Mouse (Mus musculus): ENCODE results near the gene Gpc1. TPM values are rescaled to one million over a fixed set of nuclear protein-coding genes. Genes with fewer than 3 reads are reported as not detected.

Gpc1 gene
- total RNA-seq, 2 experiments from 2014 or later = 124 to 125 TPM

DNA sequence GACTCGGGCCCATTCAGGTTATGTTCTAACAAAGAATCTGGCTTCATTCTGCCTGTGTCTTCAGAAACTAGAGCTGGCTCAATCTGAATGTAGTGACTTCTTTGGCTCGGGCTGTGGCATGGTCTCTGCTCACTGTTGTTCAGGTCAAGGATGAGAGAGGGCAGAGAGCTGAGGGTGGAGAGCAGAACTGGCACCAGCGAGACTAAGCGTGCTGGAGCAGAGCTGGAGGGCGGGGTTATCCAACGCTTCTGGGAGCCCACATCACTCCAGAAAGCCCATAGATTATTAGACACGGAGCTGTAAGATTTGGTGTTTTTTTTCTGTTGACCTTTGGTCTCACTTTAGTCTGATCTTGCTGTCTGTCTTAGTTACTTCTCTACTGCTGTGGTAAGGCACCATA lies 41.2 kb downstream of the Gpc1 start:
- intact Hi-C loops (cut with DNase I) = no loop called here
- DNase-seq (ENCODE audit: extremely low spot score in 1 of 2, low spot score in 2 of 2) = no peak

DNA sequence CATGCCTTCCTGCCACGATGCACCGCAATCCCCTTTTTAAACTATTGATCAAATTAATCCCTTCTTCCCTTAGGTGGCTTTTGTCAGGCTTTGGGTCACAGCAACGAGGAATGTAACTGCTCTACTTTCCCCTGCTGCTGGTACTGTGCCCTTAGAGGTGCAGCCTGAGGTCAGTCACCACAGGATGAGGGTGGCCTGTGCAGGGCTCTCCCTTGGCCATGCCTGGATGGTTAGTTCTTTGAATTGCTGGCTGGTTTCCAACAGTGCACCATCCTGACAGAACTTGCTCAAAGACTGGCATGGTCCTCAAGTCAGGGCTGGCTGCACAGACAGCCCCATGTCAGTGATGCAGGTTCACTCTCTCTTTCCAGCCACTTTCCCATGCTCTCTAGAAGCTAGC lies 42.6 kb downstream of the Gpc1 start:
- intact Hi-C loops (cut with DNase I) = no loop called here
- no peak for DNase-seq (ENCODE audit: extremely low spot score in 1 of 2, low spot score in 2 of 2)

DNA sequence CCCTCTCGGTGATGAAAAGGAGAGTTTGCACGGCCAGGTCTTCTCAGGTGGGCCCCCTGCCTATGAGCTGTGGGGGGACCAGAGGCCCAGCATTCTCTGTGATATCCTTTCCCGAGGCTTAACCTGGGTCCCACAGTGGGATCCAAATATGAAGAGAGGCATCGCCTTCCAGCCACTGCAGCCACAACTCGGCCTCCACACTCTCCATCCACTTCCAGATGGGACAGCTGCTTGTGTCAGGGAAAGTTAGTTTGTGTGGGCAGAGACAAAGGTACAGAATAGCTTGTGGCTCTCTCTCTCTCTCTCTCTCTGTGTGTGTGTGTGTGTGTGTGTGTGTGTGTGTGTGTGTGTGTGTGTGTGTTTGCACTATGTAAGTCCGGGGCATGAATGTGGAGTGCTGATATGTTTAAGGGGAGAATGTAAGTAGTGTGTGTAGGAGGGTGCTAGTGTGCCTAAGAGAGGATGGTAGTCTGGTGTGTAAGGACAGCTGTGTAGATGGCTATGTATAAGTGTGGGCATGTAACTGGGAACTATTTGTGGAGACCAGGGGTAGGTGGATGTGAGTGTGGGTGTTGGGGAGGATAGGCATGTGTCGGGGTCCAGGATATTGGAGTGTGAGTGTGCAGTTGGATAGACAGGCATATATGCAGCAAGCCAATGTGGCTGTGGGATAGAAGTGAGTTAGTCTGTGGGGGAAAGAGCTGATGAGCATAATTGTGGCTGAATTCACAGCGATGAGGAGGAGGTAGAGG lies 44.1 kb downstream of the Gpc1 start:
- intact Hi-C loops (cut with DNase I) = no loop called here
- no peak for DNase-seq (ENCODE audit: extremely low spot score in 1 of 2, low spot score in 2 of 2)

DNA sequence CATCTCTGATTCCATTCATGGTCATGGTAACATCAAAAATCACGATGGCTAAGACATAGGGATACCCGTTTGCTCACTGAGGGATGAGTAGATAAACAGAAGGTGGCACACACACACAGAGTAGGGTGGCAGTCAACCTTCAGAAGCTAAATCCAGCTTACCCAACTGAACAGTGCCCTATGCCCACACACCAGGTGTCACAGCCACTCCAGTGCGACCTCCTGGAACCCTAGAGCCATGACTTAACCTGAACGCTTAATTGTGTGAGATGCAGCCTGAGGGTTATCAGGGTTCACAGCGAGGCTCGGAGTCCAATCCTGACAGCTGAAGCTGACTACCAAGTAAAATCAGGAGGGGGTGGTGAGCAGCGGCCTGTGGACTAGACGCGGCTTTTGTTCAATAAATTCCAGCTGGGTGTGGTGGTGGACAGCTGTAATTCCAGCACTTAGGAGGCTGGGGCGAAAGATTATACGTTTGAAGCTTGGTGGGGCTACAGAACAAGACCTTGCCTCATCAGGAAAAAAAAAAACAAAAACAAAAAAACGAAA lies 46.1 kb downstream of the Gpc1 start:
- DNase-seq (ENCODE audit: extremely low spot score in 1 of 2, low spot score in 2 of 2) = no peak
- intact Hi-C loops (cut with DNase I) = no loop called here

DNA sequence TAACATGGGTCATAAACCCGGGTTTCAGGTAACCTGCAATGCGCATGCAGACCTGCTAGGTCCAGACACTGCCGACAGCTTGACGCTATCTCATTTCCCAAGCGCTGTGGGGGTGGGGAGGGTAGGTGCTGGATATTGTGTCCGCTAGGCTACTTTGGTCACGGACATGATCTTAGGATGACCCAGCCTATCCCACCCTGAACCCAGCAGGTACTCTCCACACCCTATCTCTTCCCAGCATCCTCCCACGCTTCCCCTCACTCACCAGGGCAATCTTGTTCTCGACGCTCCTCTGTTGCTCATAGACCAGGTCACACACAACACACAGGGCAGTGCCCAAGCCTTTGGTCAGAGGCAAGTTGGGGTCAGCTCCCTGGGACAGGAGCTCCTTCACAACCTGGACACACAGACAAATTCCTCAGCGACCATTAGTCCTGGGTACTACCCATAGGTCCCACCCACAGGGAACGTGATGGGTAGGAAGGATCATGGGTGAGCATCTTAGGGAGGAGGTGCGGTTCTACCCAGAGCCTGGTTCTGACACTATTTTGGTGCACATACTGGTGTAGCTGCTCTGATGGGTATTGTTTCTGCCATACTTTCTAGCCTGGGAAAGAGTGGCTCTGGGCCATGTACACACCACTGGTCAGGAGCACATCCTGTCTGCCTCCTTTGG lies 46.8 kb downstream of the Gpc1 start:
- intact Hi-C loops (cut with DNase I) = no loop called here
- no peak for DNase-seq (ENCODE audit: extremely low spot score in 1 of 2, low spot score in 2 of 2)

DNA sequence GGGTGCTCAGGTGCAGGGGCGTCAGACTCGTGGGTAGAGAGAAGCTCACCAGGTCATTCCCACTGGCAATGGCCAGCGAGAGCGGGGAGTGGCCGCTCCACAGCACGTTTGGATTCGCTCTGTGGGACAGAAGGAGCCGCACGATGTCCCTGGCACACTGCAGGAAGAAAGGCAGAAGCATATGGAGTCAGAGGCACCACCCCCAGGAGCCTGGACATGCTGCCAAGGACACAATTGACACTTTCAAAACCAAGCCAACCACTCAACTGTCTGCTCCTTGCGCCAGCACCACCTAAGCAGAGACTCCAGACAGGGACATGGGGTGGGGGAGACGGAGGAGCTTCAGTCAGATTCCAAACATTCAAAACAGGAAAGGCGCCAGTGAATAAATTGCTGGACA lies 47.8 kb downstream of the Gpc1 start:
- intact Hi-C loops (cut with DNase I) = no loop called here
- peak in 1 of 2 experiments; percentile 42 for DNase-seq (ENCODE audit: extremely low spot score in 1 of 2, low spot score in 2 of 2)

DNA sequence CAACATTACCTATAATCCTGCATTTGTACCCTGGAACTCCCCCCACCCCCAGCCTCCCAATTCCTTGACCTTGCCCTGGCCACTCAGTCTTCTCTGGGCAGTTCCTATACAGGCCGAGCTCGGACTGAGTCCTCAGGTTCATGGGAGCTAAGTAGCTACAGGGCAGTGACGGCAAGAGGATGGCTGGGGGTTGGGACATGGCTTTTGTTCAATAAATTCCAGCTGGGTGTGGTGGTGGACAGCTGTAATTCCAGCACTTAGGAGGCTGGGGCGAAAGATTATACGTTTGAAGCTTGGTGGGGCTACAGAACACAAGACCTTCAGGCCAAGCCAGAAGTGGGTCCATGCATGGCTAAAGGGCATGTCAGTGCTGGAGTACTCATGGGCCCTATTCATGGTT lies 48.7 kb downstream of the Gpc1 start:
- intact Hi-C loops (cut with DNase I) = no loop called here
- no peak for DNase-seq (ENCODE audit: extremely low spot score in 1 of 2, low spot score in 2 of 2)

DNA sequence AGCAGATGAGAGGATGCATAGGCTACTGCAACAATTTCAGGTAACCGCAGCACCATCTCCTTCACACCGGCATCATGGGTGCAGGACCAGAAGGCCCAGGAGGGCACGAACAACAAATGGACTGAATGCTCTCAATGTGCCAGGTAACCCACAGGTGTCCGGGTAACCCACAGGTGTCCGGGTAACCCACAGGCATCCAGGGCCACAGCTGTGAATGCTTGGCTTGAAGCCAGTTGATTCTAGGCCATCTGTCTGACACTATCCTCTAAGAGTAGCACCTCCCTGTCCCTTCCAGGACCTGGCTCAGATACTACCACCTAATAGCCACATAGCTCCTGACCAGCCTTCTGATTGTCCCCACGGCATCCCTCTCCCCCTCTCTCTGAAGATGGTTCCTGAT lies 50.5 kb downstream of the Gpc1 start:
- no peak for DNase-seq (ENCODE audit: extremely low spot score in 1 of 2, low spot score in 2 of 2)
- intact Hi-C loops (cut with DNase I) = no loop called here

DNA sequence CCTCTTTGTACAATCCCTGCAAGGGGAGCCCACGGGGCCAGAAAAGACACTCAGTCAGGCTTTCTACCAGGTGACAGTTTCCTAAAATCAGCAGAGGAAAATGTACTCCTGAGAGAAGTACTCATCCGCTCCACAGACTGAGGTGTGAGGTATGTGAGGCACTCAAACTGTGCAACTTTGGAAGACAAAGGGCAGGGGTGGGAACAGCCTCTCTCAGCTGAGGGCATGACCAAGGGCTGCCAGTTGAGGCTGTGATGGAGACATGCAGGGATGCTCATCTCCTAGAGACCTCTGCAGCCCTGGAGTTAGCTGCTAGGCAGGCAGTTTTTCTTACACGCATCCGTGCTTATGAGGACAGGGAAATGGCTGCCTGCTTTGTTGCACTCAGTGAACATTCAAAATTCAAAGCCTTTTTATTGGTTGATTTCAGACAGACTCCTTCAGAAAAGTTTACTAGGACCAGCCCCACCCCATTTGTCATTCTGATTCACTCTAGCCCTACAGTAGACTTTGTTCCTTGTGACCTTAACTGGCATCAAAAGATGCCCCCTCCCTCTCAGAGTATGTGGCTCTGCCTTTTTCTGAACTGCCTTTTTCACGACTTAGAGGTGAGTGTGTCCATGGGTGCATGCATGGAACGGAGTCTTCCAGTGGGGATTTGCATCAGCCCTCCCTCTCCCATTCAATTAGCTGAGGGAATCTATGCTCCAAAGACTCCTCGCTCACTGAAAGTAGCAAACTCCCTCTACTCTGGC lies 57.6 kb downstream of the Gpc1 start:
- intact Hi-C loops (cut with DNase I) = no loop called here
- DNase-seq (ENCODE audit: extremely low spot score in 1 of 2, low spot score in 2 of 2) = no peak

DNA sequence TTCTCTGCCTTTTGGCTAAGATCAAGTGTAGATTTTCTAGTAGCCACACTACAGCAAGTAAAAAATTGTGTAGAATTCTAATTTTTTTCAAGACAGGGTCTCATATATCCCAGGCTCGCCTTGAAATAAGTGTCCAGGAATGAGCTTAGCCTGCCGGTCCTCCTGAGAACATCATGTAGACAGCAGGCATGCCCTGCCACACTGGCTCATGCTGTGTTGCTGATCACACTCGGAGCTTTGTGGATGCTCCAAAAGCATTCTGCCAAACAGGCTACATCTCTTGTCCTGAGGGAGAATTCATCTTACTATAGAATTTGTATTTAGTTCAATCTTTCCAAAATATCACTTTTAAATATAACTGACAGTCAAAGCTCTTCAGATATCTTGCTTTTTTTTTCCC lies 61.3 kb downstream of the Gpc1 start:
- DNase-seq (ENCODE audit: extremely low spot score in 1 of 2, low spot score in 2 of 2) = no peak

DNA sequence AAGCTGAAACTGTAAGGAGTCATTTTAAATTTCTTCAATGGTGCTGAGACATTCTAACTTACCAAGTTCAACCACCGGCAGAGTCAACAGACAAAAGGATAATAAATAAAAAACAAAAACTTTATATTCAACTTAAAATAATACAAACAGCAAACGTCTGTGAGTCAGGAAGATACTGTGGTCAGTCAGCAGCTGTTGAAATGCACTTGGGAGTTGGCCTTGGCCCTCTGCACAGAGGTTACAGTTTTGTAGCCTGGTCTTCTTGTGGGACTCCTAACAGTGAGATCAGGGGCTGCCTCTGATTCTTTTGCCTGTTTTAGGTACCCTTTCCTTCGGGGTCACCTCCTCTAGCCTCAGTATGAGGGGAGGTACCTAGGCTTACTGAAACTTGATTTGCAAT lies 62.5 kb downstream of the Gpc1 start:
- no peak for DNase-seq (ENCODE audit: extremely low spot score in 1 of 2, low spot score in 2 of 2)
- intact Hi-C loops (cut with DNase I) = loop anchor here (10.0 kb wide), 2 partner anchors 209 to 369 kb away; no protein-coding TSS in a partner anchor

More for the DNA sequence above, 61.3 kb downstream of the Gpc1 start:
- intact Hi-C loops (cut with DNase I) = loop anchor here (10.0 kb wide), 2 partner anchors 208 to 368 kb away; no protein-coding TSS in a partner anchor

DNA sequence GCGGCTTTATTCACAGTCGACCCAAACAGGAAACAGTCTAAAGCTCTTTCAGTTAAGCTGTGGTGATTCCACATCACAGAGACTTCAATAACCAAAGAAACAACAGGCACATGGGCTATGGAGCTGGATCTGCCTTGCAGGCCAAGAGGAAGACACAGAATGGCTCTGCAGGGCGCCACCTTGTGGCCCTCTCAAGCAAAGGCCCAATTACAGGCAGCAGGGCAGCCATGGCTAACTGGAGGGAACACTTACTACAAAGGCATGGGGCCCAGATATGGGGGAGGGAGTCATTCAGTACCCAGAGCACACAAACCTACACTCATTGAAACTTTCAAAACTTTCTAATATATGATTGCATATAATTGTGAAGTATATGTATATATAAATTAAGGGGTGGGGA lies 63.6 kb downstream of the Gpc1 start:
- DNase-seq (ENCODE audit: extremely low spot score in 1 of 2, low spot score in 2 of 2) = peak; percentile 72 to 82
- intact Hi-C loops (cut with DNase I) = loop anchor here (10.0 kb wide), 2 partner anchors 210 to 370 kb away; no protein-coding TSS in a partner anchor

DNA sequence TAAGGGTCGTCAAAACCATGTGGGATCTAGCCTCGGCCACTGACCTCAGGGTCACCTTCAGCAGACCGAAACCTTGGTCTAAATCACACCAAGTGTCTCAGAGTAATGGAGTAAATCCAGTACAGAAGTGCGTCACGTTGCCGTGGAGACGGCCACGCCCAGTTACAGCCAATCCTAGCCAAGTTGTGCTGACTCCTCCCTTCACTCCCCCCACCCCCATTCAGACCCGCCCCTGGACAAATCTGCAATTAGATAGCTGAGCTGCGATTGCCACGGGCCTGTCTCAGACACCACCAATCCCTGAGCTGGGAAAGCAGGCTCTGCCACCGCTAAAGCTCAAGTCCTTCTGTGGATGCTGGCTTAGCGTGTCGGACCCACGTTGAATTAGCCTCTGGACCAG lies 71.3 kb downstream of the Gpc1 start, which contains the start of gene Ankmy1:
Gene Ankmy1 (minus strand): TSS at position 121 of the 400 bp plus-strand sequence.
- DNase-seq (ENCODE audit: extremely low spot score in 1 of 2, low spot score in 2 of 2) = peak; percentile 72 to 81
- intact Hi-C loops (cut with DNase I) = loop anchor here (5.0 kb wide), 1 partner anchor 55 kb away; no protein-coding TSS in a partner anchor

DNA sequence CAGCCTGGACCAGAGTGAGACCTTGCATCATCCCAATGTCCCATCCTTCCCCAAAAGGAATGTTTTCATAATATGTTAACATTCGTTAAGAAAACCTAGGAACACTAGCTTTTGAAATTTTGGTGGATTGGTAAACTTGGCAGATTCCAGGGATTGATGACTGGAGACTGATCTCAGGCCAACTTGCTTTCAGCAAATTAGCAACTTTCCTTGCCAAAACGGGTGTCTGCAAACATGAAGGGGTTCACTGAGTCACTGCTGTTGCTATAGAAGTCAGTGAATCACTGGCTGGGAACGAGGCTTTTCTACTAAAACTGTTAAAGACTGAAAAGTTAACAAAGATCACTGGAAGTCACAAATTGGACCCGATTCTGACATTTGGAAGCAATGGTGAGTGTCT lies 72.2 kb downstream of the Gpc1 start:
- DNase-seq (ENCODE audit: extremely low spot score in 1 of 2, low spot score in 2 of 2) = no peak
- intact Hi-C loops (cut with DNase I) = loop anchor here (5.0 kb wide), 1 partner anchor 56 kb away; no protein-coding TSS in a partner anchor

DNA sequence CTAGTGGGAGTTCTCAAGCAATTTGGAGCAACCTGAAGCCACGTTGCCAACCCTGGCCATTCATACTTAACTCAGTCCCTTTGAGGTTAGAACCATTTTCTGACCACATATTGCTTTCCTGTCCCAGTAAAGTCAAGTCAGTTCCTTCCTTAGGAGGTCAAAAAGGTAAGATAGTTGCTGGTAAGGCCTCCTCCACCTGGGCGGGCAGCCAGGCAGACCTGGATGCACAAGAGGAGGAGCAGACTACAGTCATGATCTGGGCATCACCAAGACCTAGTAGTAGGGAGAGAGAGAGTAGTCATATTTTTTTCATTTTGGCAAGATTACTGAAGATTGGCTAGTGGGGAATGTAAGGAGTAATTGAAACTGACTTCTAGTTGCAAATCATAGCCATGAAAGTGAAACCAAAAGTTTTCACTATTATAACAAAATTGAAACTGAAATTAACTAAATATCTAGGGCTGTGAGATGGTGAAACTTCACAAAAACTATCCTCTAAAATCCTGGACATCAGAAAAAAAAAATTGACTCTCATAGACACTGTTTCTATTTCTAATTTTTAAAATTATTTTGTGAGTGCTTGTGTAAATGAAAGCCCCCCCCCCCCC lies 74.4 kb downstream of the Gpc1 start:
- DNase-seq (ENCODE audit: extremely low spot score in 1 of 2, low spot score in 2 of 2) = peak in 1 of 2 experiments; percentile 33
- intact Hi-C loops (cut with DNase I) = no loop called here

DNA sequence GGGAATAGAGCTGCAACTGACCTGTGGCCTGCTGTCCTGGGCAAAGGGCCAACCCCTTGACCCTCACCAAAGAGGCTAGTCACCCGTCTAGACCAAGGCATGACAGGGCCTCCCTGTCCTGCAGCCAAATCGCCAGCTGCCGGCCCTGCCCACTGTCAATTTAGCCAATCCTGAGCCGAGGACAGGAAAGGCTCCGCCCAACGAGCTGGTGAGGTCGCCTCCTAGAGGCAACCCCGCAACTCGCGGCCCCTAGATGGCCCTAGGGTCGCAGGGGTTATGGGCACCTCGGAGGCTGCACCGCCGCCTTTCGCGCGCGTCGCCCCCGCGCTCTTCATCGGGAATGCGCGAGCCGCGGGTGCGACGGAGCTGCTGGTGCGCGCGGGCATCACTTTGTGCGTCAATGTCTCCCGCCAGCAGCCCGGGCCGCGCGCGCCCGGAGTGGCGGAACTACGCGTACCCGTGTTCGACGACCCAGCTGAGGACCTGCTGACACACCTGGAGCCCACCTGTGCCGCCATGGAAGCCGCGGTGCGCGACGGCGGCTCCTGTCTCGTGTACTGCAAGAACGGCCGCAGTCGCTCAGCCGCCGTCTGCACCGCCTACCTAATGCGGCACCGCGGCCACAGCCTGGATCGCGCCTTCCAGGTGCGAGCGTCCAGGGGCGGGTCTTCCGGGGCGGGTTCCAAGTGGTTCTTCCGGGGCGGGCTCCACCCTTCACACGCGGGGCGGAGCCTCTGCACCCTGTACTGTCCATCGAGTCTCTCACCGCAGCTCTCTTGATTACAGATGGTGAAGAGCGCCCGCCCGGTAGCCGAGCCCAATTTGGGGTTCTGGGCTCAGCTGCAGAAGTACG lies 75.6 kb downstream of the Gpc1 start, which contains the start of gene Dusp28:
Gene Dusp28 (plus strand): TSS at position 203 of the 853 bp plus-strand sequence.
- intact Hi-C loops (cut with DNase I) = no loop called here
- peak; percentile 79 to 91 for DNase-seq (ENCODE audit: extremely low spot score in 1 of 2, low spot score in 2 of 2)

DNA sequence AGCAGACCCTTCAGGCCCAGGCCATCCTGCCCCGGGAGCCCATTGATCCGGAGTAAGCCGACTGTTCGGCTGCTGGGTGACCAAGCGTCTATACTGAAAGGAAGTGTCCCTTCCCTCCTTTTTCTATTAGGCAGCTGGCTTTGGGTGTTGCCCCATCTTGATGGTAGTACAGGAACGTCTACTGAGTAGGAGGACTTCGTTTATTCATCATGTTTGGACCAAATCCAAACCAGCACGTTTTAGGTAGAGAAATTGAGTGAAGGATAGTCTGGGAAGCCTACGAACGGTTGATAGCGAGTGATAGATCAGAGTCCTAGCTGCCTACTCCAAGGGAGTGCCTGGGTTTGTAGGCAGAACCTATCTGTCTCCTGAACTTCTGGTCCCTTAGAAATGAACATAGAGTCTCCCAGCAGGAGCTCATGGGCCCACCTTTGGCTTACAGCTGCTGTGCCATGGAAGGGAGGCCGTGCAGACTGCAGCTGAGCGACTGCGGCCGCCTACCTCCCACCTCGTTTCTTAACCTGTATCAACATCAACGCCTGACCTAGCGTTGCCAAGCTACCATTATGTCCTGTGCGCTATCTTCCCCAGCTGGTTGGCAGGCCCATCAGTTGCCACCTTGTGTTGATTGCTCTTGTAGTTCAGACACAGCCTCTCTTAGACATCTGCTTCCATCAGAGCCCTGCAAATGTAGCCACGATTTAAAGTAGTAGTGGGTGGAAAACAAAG lies 76.4 kb downstream of the Gpc1 start:
- intact Hi-C loops (cut with DNase I) = no loop called here
- DNase-seq (ENCODE audit: extremely low spot score in 1 of 2, low spot score in 2 of 2) = no peak
